Mouse (Mus musculus): ENCODE results near the gene Wdr90.

- TF ChIP-seq POLR2A (IDR thresholded peaks at IDR 0.05; ENCODE audit: low read depth, low read length) (no peak), CTCF (IDR thresholded peaks at IDR 0.05; ENCODE audit: extremely low read depth, insufficient read depth, insufficient read length, insufficient replicate concordance) (no peak)
Observed at GRCm38 (mm10) chr17:25881691-25882090, 20.4 kb upstream of the Wdr90 start.
